Mouse (Mus musculus) ES-E14 (cell line): Measurements from ENCODE around the gene Cenpu.

Experiments
- CHD2 ChIP-seq: IDR thresholded peaks from 2 replicates; pipeline ENCODE4 v1.6.1; 2014; ENCODE audit warnings: mild to moderate bottlenecking, low read depth, low read length, inconsistent platforms
- HCFC1 ChIP-seq: IDR thresholded peaks from 2 replicates; pipeline ENCODE4 v1.6.1; 2012; ENCODE audit warnings: low read length, inconsistent platforms, borderline replicate concordance; ENCODE audit not compliant: insufficient read depth
- MAFK ChIP-seq: IDR thresholded peaks from 2 replicates; pipeline ENCODE4 v1.6.1; 2014; ENCODE audit warnings: mild to moderate bottlenecking, low read depth, low read length, inconsistent platforms; ENCODE audit not compliant: insufficient read depth
- ZC3H11A ChIP-seq: IDR thresholded peaks from 2 replicates; pipeline ENCODE4 v1.6.1; 2012; ENCODE audit warnings: low read depth, mild to moderate bottlenecking, inconsistent platforms, low read length, borderline replicate concordance
- ZNF384 ChIP-seq: IDR thresholded peaks from 2 replicates; pipeline ENCODE4 v1.6.1; 2012; ENCODE audit warnings: low read depth, low read length, inconsistent platforms

DNA sequence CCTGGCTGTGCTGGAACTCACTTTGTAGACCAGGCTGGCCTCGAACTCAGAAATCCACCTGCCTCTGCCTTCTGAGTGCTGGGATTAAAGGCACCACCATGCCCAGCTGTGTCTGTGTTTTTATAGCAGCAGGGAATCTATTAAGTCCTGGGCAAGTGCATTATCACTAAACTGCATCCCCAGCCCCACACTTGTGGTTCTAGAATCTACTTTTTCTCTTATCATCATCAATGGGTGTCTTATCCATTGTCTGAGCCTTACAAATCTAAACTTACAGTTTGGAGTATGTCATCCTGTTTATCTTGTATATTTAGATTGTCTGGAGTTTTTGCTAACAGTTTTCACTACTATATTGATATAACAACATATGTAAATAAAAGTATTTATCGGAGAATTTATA, 36.8 kb downstream of the Cenpu start:
- TF ChIP-seq ZC3H11A, result no peak
- TF ChIP-seq HCFC1, result no peak
- no peak for TF ChIP-seq ZNF384
- no peak for TF ChIP-seq MAFK
- TF ChIP-seq CHD2, result no peak
